Mouse (Mus musculus) lung, postnatal 10 days (tissue): Measurements from ENCODE around the gene Tradd.

Source experiments
- DNase-seq: peaks from one replicate; pipeline ENCODE4 v3.0.0; 2021

The Tradd gene

GRCm38 (mm10) chr8:105269075-105269458 lies 4.7 kb upstream of the Tradd start:
- peak; percentile 83 for DNase-seq

- DNase-seq: peak; percentile 54
These were observed 4.1 kb upstream of the Tradd start for GRCm38 (mm10) chr8:105268342-105269074.

GRCm38 (mm10) chr8:105266775-105267174 lies 2.4 kb upstream of the Tradd start:
- no peak for DNase-seq

- peak; percentile 62 for DNase-seq
These were observed 719 bp upstream of the Tradd start for GRCm38 (mm10) chr8:105265128-105265527.

GRCm38 (mm10) chr8:105263244-105263912 lies 1.0 kb downstream of the Tradd start:
- DNase-seq: no peak

GRCm38 (mm10) chr8:105261326-105261980 lies 3.0 kb downstream of the Tradd start:
- no peak for DNase-seq

GRCm38 (mm10) chr8:105260371-105261099 lies 3.9 kb downstream of the Tradd start:
- DNase-seq: peak; percentile 69

GRCm38 (mm10) chr8:105259721-105260320 lies 4.6 kb downstream of the Tradd start:
- DNase-seq: peak; percentile 83

GRCm38 (mm10) chr8:105258911-105259720 lies 5.3 kb downstream of the Tradd start:
- DNase-seq: peak; percentile 45

- no peak for DNase-seq
These were observed 6.9 kb downstream of the Tradd start for GRCm38 (mm10) chr8:105257318-105258114.

GRCm38 (mm10) chr8:105254966-105255350 lies 9.5 kb downstream of the Tradd start, which contains the start of gene B3gnt9:
TSS of gene B3gnt9 (minus strand) at chr8:105255153.
- peak; percentile 90 for DNase-seq

GRCm38 (mm10) chr8:105254152-105254965 lies 10.1 kb downstream of the Tradd start:
- peak; percentile 95 for DNase-seq

GRCm38 (mm10) chr8:105253766-105254151 lies 10.7 kb downstream of the Tradd start:
- no peak for DNase-seq

GRCm38 (mm10) chr8:105252680-105253537 lies 11.5 kb downstream of the Tradd start:
- no peak for DNase-seq

- no peak for DNase-seq
These were observed 12.5 kb downstream of the Tradd start for GRCm38 (mm10) chr8:105251954-105252353.

GRCm38 (mm10) chr8:105241016-105241415 lies 23.4 kb downstream of the Tradd start:
- no peak for DNase-seq

- no peak for DNase-seq
These were observed 26.8 kb downstream of the Tradd start for GRCm38 (mm10) chr8:105237442-105238142.

- DNase-seq: no peak
These were observed 29.2 kb downstream of the Tradd start for GRCm38 (mm10) chr8:105235206-105235605.
